Mouse (Mus musculus) megakaryocyte, embryonic 14.5 days (primary cell): ENCODE measurements around the gene Hyal3. TPM values are rescaled to one million over a fixed set of nuclear protein-coding genes. Genes with fewer than 3 reads are reported as not detected.

Experiments
- H3K27me3 ChIP-seq: replicated peaks from 2 replicates; pipeline ENCODE3; 2012; ENCODE audit warnings: inconsistent platforms
- H3K36me3 ChIP-seq: replicated peaks from 2 replicates; pipeline ENCODE3; 2012; ENCODE audit warnings: low read length, inconsistent platforms, mixed read lengths
- H3K4me1 ChIP-seq: 2 replicates; pipeline ENCODE4 v1.6.1; 2012; ENCODE audit warnings: inconsistent platforms
- H3K4me3 ChIP-seq: replicated peaks from 2 replicates; pipeline ENCODE3; 2012; ENCODE audit warnings: moderate library complexity, mild to moderate bottlenecking, inconsistent platforms
- H3K9me3 ChIP-seq: 2 replicates; pipeline ENCODE4 v1.6.1; 2012; ENCODE audit warnings: inconsistent platforms
- FLI1 ChIP-seq: IDR thresholded peaks from 2 replicates; pipeline ENCODE4 v1.6.1; 2012; ENCODE audit warnings: low read length, inconsistent platforms, mixed read lengths
- GATA1 ChIP-seq: IDR thresholded peaks from 3 replicates; pipeline ENCODE4 v1.6.1; 2012; ENCODE audit warnings: mixed read lengths, low read length, inconsistent platforms, borderline replicate concordance
- polyA plus RNA-seq: library from polyadenylated mRNA; stranded (reverse); fragments of >175 nt; gene quantifications from 2 replicates; pipeline ENCODE4 v1.2.3, GENCODE M21; 2012; ENCODE audit warnings: low replicate concordance; ENCODE audit not compliant: insufficient read depth

Gene Hyal3
- polyA plus RNA-seq, 1 experiment, result 0.31 TPM

DNA sequence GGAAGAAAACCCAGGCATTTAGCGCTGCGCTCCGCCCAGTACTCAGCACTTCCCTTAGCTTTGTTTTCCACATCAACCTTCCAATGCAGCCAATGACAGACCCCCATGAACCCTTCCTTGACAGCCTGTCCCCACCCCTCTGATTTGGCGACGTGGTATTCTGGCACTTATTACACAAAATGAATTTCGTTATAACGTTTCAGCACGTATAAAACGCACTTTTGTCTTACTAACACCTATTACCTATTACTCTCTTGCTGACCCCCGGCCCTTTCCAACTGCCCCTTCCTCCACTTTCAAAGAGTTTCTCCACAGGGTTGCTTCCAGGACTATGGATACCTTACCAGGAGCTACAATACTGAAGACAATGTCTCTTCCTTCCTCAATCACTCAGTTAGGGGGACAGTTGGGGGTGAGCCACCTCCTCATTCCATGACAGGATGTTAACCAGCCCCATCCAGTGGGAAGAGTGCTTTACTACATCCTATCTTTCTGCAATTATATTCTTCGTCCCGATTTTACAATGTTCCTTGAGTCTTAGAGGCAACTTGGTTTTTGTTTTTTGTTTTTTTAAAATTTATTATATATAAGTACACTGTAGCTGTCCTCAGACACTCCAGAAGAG, 32.4 kb downstream of the Hyal3 start:
- Histone ChIP-seq H3K9me3 (no peaks in the 10 kb centered on the region), H3K4me1 (peaks cover 59% of the 10 kb centered on the region), H3K27me3 (peaks cover 6% of the 10 kb centered on the region), H3K36me3 (peaks cover 42% of the 10 kb centered on the region), H3K4me3 (peak overlapping the region; percentile 91)
- TF ChIP-seq FLI1 (no peak), GATA1 (no peak)

DNA sequence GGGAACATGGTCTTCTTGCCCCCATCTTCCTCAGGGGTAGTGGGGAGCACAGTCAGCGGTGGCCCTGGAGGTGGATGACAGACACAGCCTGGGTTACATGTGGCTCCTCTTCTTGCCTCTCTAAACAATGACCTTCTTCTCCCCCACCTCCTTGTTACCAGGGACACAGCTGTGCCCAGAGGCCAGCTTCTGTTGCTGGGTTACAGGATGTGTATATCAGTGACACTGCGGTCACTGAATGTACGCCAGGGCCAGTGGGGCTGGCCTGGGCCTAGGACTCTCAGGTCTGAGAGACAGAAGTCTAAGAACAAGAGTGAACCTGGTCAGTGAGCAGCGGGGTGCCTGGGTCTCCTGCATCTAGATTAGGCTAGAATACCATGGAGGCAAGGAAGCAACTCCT, 34.4 kb downstream of the Hyal3 start:
- Histone ChIP-seq H3K27me3 (no peaks in the 10 kb centered on the region), H3K4me3 (no peak overlapping the region), H3K36me3 (peaks cover 62% of the 10 kb centered on the region), H3K9me3 (no peaks in the 10 kb centered on the region), H3K4me1 (peaks cover 48% of the 10 kb centered on the region)
- no peak for TF ChIP-seq GATA1

DNA sequence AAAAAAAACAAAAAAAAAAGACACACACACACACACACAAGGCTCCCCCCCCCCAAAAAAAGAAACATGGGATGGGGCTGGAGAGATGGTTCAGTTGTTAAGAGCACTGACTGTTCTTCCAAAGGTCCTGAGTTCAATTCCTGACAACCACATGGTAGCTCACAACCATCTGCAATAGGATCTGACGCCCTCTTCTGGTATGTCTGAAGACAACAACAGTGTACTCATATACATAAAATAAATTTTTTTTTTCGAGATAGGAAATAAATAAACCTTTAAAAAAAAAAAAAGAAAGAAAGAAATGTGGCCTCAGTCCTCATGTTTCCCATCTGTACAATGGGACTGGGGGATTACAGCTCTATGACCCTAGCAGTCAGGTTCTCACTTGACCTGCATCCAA, 36.8 kb downstream of the Hyal3 start:
- Histone ChIP-seq H3K27me3 (no peaks in the 10 kb centered on the region), H3K36me3 (peaks cover 83% of the 10 kb centered on the region)
- TF ChIP-seq GATA1 (no peak), FLI1 (no peak)

DNA sequence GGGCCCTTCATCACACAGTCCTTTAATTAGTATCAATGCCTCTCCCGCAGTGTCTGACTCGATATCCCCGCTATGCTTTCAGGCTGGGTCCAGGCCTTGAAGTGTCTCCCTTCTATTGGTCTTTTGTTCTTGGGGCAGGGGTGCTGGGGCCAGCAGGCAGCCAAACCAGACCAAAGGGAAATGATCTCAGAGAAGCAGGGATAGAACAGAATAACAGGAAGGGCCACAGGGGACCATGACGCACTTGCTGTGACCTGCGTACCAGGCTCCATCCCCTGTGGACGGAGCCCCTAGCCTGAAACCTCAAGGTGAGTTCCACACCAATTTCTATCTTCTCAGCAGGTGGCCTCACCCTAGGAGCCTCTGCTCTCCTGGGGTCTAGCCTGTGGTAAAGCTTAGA, 37.5 kb downstream of the Hyal3 start:
- H3K36me3 ChIP-seq, result peaks cover 89% of the 10 kb centered on the region
- H3K27me3 ChIP-seq, result no peaks in the 10 kb centered on the region
- H3K4me3 ChIP-seq, result no peak overlapping the region
- H3K4me1 ChIP-seq, result peaks cover 36% of the 10 kb centered on the region
- no peaks in the 10 kb centered on the region for H3K9me3 ChIP-seq
- no peak for TF ChIP-seq FLI1
- no peak for TF ChIP-seq GATA1

More for the DNA sequence above, 36.8 kb downstream of the Hyal3 start:
- H3K4me3 ChIP-seq, result no peak overlapping the region
- H3K9me3 ChIP-seq, result no peaks in the 10 kb centered on the region
- peaks cover 35% of the 10 kb centered on the region for H3K4me1 ChIP-seq

DNA sequence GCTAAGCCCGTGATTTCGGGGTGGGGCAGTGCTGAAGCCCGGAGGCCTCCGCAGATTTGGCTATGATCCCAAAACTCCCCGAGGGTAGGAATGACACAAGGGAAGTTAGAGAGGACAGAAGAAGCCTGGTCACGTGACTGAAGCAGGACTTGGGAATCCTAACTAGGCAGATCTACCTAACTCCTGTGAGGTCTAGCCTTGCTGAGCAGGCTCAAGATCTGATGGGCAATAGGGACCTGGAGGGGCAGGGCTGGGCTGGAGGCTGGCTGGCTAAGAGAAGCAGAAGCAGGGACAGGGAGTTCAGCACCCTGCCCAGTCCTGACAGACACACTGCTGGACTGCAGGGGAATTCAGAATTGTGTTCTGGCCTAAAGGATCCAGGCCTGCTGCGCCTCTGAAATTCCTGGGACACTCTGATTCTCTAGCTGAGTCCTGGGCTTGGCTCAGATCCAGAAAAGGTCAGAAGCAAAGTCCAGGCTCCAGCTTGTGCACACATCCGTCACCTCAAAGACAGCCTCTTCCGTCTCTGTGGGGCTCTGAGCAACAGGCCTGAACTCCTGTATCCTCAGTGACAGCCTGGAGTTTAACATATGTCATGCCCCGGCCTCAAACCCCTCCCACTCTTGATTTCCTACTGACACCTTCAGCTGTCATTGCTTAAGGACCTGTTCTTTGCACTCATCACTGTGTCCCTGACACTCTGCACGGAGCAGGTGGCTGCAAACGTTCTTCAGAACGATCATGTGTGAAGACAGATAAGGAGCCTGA, 38.3 kb downstream of the Hyal3 start:
- TF ChIP-seq FLI1 (no peak), GATA1 (no peak)
- Histone ChIP-seq H3K4me1 (peaks cover 38% of the 10 kb centered on the region), H3K27me3 (no peaks in the 10 kb centered on the region), H3K9me3 (no peaks in the 10 kb centered on the region), H3K4me3 (no peak overlapping the region), H3K36me3 (peaks cover 93% of the 10 kb centered on the region)

DNA sequence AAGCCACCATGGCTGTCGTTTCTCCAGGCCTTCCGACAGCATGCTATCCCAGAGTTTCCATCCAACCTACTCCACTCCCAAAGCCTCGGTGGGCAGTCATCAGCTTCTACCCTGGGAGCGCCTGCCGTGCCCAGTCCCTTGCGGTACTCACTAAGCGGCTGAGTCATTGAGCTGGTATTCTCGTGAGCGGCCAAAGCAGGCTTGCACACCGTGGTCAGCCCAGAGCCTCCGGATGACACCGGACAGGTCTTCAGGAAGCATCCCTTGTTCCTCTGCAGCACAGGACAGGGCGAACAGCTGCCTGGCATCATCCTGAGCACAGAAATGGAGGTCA, 38.9 kb downstream of the Hyal3 start:
- Histone ChIP-seq H3K4me3 (no peak overlapping the region), H3K36me3 (peaks cover 93% of the 10 kb centered on the region), H3K9me3 (no peaks in the 10 kb centered on the region), H3K4me1 (peaks cover 44% of the 10 kb centered on the region), H3K27me3 (no peaks in the 10 kb centered on the region)
- TF ChIP-seq GATA1, result no peak
- TF ChIP-seq FLI1, result no peak

DNA sequence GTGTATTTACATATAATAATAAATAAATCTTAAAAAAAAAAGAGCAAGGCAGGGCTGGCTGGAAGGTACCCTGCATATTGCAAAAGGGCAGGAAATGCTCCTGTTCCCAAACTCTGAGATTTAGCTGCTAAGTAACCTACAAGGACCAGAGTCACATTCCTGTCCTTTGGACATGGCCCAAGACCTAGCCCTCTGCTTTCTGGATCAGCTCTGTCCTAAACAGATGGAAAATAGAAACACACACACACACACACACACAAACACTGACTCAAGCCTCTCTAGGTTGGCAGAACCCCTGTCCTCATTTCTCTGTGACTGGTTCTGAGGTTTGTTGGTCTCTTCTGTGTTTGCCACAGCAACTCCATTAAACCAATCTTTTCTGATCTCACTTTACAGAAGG, 40.3 kb downstream of the Hyal3 start:
- TF ChIP-seq GATA1, result no peak
- no peak for TF ChIP-seq FLI1
- Histone ChIP-seq H3K9me3 (no peaks in the 10 kb centered on the region), H3K4me3 (no peak overlapping the region), H3K27me3 (no peaks in the 10 kb centered on the region), H3K36me3 (peaks cover 93% of the 10 kb centered on the region), H3K4me1 (peaks cover 53% of the 10 kb centered on the region)

DNA sequence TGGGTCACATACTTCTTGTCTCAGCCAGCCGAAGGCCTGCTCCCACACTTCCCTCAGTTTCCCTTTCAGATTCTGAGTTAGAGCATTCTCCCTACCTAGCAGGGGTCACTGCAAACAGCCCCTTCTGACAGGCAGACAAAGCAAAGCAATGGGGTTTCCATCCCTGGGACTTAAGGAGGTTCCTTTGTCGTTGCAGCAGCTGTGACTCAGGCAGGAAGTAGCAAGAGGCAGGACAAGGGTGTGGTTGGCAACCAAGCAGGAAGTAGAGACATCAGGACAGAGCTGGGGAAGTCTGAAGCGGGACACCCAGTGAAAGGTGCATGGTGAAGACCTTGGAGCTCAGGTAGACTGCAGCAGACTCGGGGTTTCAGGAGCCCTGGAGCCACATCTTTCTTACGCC, 43.9 kb downstream of the Hyal3 start:
- Histone ChIP-seq H3K4me3 (peak overlapping the region; percentile 82), H3K27me3 (no peaks in the 10 kb centered on the region), H3K36me3 (peaks cover 95% of the 10 kb centered on the region), H3K4me1 (peaks cover 85% of the 10 kb centered on the region), H3K9me3 (no peaks in the 10 kb centered on the region)
- no peak for TF ChIP-seq FLI1
- TF ChIP-seq GATA1, result no peak

DNA sequence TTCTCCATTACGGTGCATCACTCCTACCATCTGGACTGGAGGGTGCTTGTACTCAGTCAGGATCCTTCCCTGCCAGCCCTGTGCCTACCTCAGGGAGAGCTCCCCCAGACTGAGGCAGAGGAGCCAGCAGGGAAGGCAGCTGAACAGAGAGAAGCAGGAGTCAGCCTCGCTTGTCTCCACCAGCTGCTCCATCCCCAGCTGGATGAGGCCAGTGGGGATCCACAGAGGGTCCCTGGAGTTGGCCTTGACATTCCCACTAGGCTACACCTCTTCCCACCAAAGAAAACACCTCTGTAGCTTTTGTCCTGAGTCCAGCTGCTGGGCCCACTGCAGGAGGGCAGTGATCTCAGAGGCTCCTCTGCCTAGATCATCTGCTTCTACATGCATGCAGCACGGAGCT, 44.3 kb downstream of the Hyal3 start:
- H3K36me3 ChIP-seq, result peaks cover 95% of the 10 kb centered on the region
- H3K4me1 ChIP-seq, result peaks cover 85% of the 10 kb centered on the region
- no peaks in the 10 kb centered on the region for H3K9me3 ChIP-seq
- peak overlapping the region; percentile 82 for H3K4me3 ChIP-seq
- H3K27me3 ChIP-seq, result no peaks in the 10 kb centered on the region
- TF ChIP-seq GATA1 (no peak), FLI1 (no peak)

DNA sequence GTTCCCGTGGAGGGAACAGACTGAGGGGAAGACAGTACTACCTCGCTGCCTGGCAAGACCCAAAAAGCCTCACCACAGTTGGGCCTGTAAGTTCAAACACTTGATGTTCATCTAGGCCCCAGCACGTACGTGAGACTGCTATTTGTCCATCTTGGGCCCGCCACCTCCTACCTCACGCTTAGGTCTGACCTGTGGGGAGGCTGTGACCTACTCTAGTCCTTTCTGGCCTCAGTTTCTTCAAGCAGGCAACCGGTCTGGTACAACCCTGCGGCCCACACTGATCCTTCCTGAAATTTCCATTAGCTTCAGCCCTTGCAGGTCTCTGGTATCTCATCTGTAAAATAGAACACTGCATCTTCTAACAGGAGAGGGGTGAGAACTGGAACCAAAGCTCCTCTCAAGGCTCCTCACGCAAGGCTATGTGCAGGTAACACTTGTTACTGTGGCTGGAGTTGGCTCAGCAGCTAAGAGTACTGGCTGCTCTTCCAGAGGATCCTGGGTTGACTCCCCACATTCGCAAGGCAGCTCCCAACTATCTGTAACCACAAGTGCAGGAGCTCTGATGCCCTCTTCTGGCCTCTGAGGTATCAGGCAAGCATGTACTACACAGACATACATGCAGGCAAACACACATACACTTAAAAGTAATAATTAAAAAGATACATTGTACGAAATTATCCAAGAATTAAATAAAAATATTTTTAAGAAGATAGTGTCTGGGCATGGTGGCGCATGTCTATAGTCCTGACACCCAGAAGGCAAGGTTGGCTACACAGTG, 44.9 kb downstream of the Hyal3 start:
- no peaks in the 10 kb centered on the region for H3K9me3 ChIP-seq
- H3K36me3 ChIP-seq, result peaks cover 94% of the 10 kb centered on the region
- no peaks in the 10 kb centered on the region for H3K27me3 ChIP-seq
- TF ChIP-seq FLI1 (no peak), GATA1 (no peak)
- peak overlapping the region; percentile 82 for H3K4me3 ChIP-seq
- peaks cover 87% of the 10 kb centered on the region for H3K4me1 ChIP-seq
